Mouse (Mus musculus): Measurements from ENCODE around the gene P2rx1.

P2rx1 gene

GRCm38 (mm10) chr11:73020953-73021800, 22.3 kb downstream of the P2rx1 start:
- DNase-seq (ENCODE audit: low read depth, low spot score) = no peak

- no peak for DNase-seq (ENCODE audit: low read depth, low spot score)
These were observed 24.2 kb downstream of the P2rx1 start for GRCm38 (mm10) chr11:73023099-73023498.

- no peak for DNase-seq (ENCODE audit: low read depth, low spot score)
These were observed 24.9 kb downstream of the P2rx1 start for GRCm38 (mm10) chr11:73023827-73024226.

- peak; percentile 41 for DNase-seq (ENCODE audit: low read depth, low spot score)
These were observed 25.5 kb downstream of the P2rx1 start for GRCm38 (mm10) chr11:73024236-73024904.

GRCm38 (mm10) chr11:73026961-73027360, 28.1 kb downstream of the P2rx1 start:
- no peak for DNase-seq (ENCODE audit: low read depth, low spot score)

GRCm38 (mm10) chr11:73030821-73031498, 32.1 kb downstream of the P2rx1 start:
- peak; percentile 85 for DNase-seq (ENCODE audit: low read depth, low spot score)

GRCm38 (mm10) chr11:73031536-73031935, 32.6 kb downstream of the P2rx1 start:
- no peak for DNase-seq (ENCODE audit: low read depth, low spot score)

GRCm38 (mm10) chr11:73036077-73036476, 37.2 kb downstream of the P2rx1 start:
- DNase-seq (ENCODE audit: low read depth, low spot score) = no peak

GRCm38 (mm10) chr11:73036889-73037288, 38.0 kb downstream of the P2rx1 start:
- DNase-seq (ENCODE audit: low read depth, low spot score) = no peak

GRCm38 (mm10) chr11:73037691-73038090, 38.8 kb downstream of the P2rx1 start:
- DNase-seq (ENCODE audit: low read depth, low spot score) = no peak

- peak; percentile 80 for DNase-seq (ENCODE audit: low read depth, low spot score)
These were observed 40.3 kb downstream of the P2rx1 start for GRCm38 (mm10) chr11:73039102-73039799.

- no peak for DNase-seq (ENCODE audit: low read depth, low spot score)
These were observed 45.4 kb downstream of the P2rx1 start for GRCm38 (mm10) chr11:73044229-73044755.

- peak; percentile 49 for DNase-seq (ENCODE audit: low read depth, low spot score)
These were observed 45.9 kb downstream of the P2rx1 start for GRCm38 (mm10) chr11:73044789-73045188.

GRCm38 (mm10) chr11:73047542-73047996, 48.7 kb downstream of the P2rx1 start, which contains the start of gene Ncbp3:
TSS of gene Ncbp3 (plus strand) at chr11:73047783.
- DNase-seq (ENCODE audit: low read depth, low spot score) = peak; percentile 98

- peak; percentile 69 for DNase-seq (ENCODE audit: low read depth, low spot score)
These were observed 49.4 kb downstream of the P2rx1 start for GRCm38 (mm10) chr11:73048030-73048876.

- DNase-seq (ENCODE audit: low read depth, low spot score) = peak; percentile 82
These were observed 50.4 kb downstream of the P2rx1 start for GRCm38 (mm10) chr11:73049335-73049734.

GRCm38 (mm10) chr11:73052795-73053194, 53.9 kb downstream of the P2rx1 start:
- DNase-seq (ENCODE audit: low read depth, low spot score) = no peak

GRCm38 (mm10) chr11:73057701-73058100, 58.8 kb downstream of the P2rx1 start:
- DNase-seq (ENCODE audit: low read depth, low spot score) = no peak

GRCm38 (mm10) chr11:73059630-73060029, 60.7 kb downstream of the P2rx1 start:
- DNase-seq (ENCODE audit: low read depth, low spot score) = no peak

- no peak for DNase-seq (ENCODE audit: low read depth, low spot score)
These were observed 62.5 kb downstream of the P2rx1 start for GRCm38 (mm10) chr11:73061413-73061812.
